Mouse (Mus musculus): ENCODE results near the gene Chpf2. TPM values are rescaled to one million over a fixed set of nuclear protein-coding genes. Genes with fewer than 3 reads are reported as not detected.

Gene Chpf2
- polyA plus RNA-seq (2012; ENCODE audit: low replicate concordance) = 46.0 and 241 TPM in 2 replicates

GRCm38 (mm10) chr5:24586547-24587199 lies at the start of gene Chpf2:
TSS of gene Chpf2 (plus strand) at chr5:24586741.

GRCm38 (mm10) chr5:24540387-24541143 lies 46.0 kb upstream of the Chpf2 start, which contains the start of gene Asb10:
TSS of gene Asb10 (minus strand) at chr5:24540978.

GRCm38 (mm10) chr5:24556709-24557108 lies 29.8 kb upstream of the Chpf2 start, which contains the start of gene 4931409K22Rik:
TSS of gene 4931409K22Rik (minus strand) at chr5:24556809.

GRCm38 (mm10) chr5:24577183-24577929 lies 9.2 kb upstream of the Chpf2 start, which contains the start of gene Abcf2:
TSS of gene Abcf2 (minus strand) at chr5:24577467.

GRCm38 (mm10) chr5:24623986-24624821 lies 37.7 kb downstream of the Chpf2 start, which contains the start of gene Smarcd3:
TSS of gene Smarcd3 (minus strand) at chr5:24624411.

Other genes starting within 250 kb of the Chpf2 start
- gene Kcnh2, start 235.1 kb upstream of the Chpf2 start, polyA plus RNA-seq (2012; ENCODE audit: low replicate concordance) = 2.7 and 3.8 TPM in 2 replicates
- 0.03 and 0.55 TPM in 2 replicates for gene Nos3, start 221.9 kb upstream of the Chpf2 start, polyA plus RNA-seq (2012; ENCODE audit: low replicate concordance)
- gene Atg9b, start 194.6 kb upstream of the Chpf2 start, polyA plus RNA-seq (2012; ENCODE audit: low replicate concordance) = 0.76 and 2.1 TPM in 2 replicates
- 22.2 and 24.6 TPM in 2 replicates for gene Abcb8, start 193.1 kb upstream of the Chpf2 start, polyA plus RNA-seq (2012; ENCODE audit: low replicate concordance)
- not detected in 2 replicates for gene Asic3, start 173.3 kb upstream of the Chpf2 start, polyA plus RNA-seq (2012; ENCODE audit: low replicate concordance)
- 24.2 and 29.2 TPM in 2 replicates for gene Cdk5, start 163.2 kb upstream of the Chpf2 start, polyA plus RNA-seq (2012; ENCODE audit: low replicate concordance)
- 39.9 and 69.4 TPM in 2 replicates for gene Slc4a2, start 162.9 kb upstream of the Chpf2 start, polyA plus RNA-seq (2012; ENCODE audit: low replicate concordance)
- gene Fastk, start 141.5 kb upstream of the Chpf2 start, polyA plus RNA-seq (2012; ENCODE audit: low replicate concordance) = 223 and 290 TPM in 2 replicates
- gene Tmub1, start 138.9 kb upstream of the Chpf2 start, polyA plus RNA-seq (2012; ENCODE audit: low replicate concordance) = 67.4 and 74.4 TPM in 2 replicates
- gene Agap3, start 134.6 kb upstream of the Chpf2 start, polyA plus RNA-seq (2012; ENCODE audit: low replicate concordance) = 117 and 125 TPM in 2 replicates
- 0.10 TPM in 1 of 2 replicates, not detected in the other for gene Gbx1, start 59.5 kb upstream of the Chpf2 start, polyA plus RNA-seq (2012; ENCODE audit: low replicate concordance)
- gene Asb10, start 45.8 kb upstream of the Chpf2 start, polyA plus RNA-seq (2012; ENCODE audit: low replicate concordance) = 0.12 and 0.15 TPM in 2 replicates
- not detected in 2 replicates for gene 4931409K22Rik, start 29.9 kb upstream of the Chpf2 start, polyA plus RNA-seq (2012; ENCODE audit: low replicate concordance)
- 30.7 and 45.0 TPM in 2 replicates for gene Abcf2, start 9.3 kb upstream of the Chpf2 start, polyA plus RNA-seq (2012; ENCODE audit: low replicate concordance)
- 0.66 and 1.7 TPM in 2 replicates for gene Smarcd3, start 37.7 kb downstream of the Chpf2 start, polyA plus RNA-seq (2012; ENCODE audit: low replicate concordance)
- gene Nub1, start 98.8 kb downstream of the Chpf2 start, polyA plus RNA-seq (2012; ENCODE audit: low replicate concordance) = 35.9 and 43.3 TPM in 2 replicates
- gene Wdr86, start 144.0 kb downstream of the Chpf2 start, polyA plus RNA-seq (2012; ENCODE audit: low replicate concordance) = 1.8 and 2.2 TPM in 2 replicates
- gene Crygn, start 171.3 kb downstream of the Chpf2 start, polyA plus RNA-seq (2012; ENCODE audit: low replicate concordance) = 2.3 and 3.4 TPM in 2 replicates